Mouse (Mus musculus): ENCODE measurements around the gene Asb5. TPM values are rescaled to one million over a fixed set of nuclear protein-coding genes. Genes with fewer than 3 reads are reported as not detected.
"Not testable (repeated sequence)": the region's sequence is repeated elsewhere in the genome, so short reads cannot be mapped to it uniquely, and the experiment has no call there.

Asb5 gene
- polyA plus RNA-seq, 1 experiment from 2014 or later, result 1.4 TPM

GRCm38 (mm10) chr8:54508096-54508456, 21.3 kb upstream of the Asb5 start:
- no peaks in the 10 kb centered on the region for H3K27me3 ChIP-seq

GRCm38 (mm10) chr8:54508814-54509213, 20.6 kb upstream of the Asb5 start:
- Histone ChIP-seq H3K27ac (no peak overlapping the region), H3K9ac (no peak overlapping the region), H3K4me1 (replicated peaks) (peaks cover 38% of the 10 kb centered on the region), H3K36me3 (no peaks in the 10 kb centered on the region), H3K27me3 (no peaks in the 10 kb centered on the region), H3K4me3 (replicated peaks) (peak overlapping the region; percentile 26), H3K4me2 (peak overlapping the region; percentile 57), H3K9me3 (replicated peaks) (no peaks in the 10 kb centered on the region)
- DNase-seq, result no peak
- WGBS (ENCODE audit: insufficient replicate concordance), result 4% methylated on average over 11 of the region's 11 CpGs
- peak; percentile 6; the same call in 1 of the 2 replicates for ATAC-seq (ENCODE audit: low read depth)

More at GRCm38 (mm10) chr8:54508096-54508456, 21.3 kb upstream of the Asb5 start:
- Histone ChIP-seq H3K4me2 (no peak overlapping the region), H3K27ac (no peak overlapping the region), H3K9ac (no peak overlapping the region), H3K4me1 (replicated peaks) (peaks cover 38% of the 10 kb centered on the region), H3K4me3 (replicated peaks) (no peak overlapping the region), H3K9me3 (replicated peaks) (no peaks in the 10 kb centered on the region), H3K36me3 (no peaks in the 10 kb centered on the region)
- WGBS (ENCODE audit: insufficient replicate concordance), result 24% methylated on average over 1 of the region's 1 CpGs
- no peak for ATAC-seq (ENCODE audit: low read depth)
- DNase-seq, result no peak

DNA sequence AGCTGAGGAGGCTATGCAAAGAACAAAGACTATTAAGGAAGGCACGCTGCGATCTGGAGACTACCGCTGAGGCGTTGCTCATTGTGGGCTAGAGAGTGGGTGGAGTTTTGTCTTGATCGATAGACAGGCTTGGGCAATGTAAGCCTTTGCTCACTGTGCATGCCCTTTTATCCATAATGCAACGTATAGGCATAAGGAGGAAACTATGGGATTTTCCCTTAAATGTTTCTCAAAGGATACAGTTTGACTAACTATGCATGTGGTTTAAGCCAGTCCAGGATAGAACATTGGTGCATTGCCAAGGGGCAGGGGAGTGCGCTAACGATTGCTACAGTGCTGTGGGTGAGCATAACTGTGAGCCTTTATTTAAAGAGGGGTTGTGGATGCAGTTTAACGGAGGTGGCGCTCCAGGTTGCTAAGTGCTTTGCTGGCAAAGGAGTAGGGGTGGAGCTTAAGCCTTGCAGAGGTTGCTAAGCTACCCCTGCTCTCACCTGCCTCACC, 20.1 kb upstream of the Asb5 start:
- Histone ChIP-seq H3K27me3 (no peaks in the 10 kb centered on the region), H3K4me1 (replicated peaks) (peaks cover 38% of the 10 kb centered on the region), H3K9ac (no peak overlapping the region), H3K4me2 (peak overlapping the region; percentile 57), H3K36me3 (no peaks in the 10 kb centered on the region), H3K27ac (no peak overlapping the region), H3K4me3 (replicated peaks) (peak overlapping the region; percentile 26), H3K9me3 (replicated peaks) (no peaks in the 10 kb centered on the region)
- DNase-seq (no peak), ATAC-seq (ENCODE audit: low read depth) (peak; percentile 55)
- 13% methylated on average over 10 of the region's 10 CpGs for WGBS (ENCODE audit: insufficient replicate concordance)

DNA sequence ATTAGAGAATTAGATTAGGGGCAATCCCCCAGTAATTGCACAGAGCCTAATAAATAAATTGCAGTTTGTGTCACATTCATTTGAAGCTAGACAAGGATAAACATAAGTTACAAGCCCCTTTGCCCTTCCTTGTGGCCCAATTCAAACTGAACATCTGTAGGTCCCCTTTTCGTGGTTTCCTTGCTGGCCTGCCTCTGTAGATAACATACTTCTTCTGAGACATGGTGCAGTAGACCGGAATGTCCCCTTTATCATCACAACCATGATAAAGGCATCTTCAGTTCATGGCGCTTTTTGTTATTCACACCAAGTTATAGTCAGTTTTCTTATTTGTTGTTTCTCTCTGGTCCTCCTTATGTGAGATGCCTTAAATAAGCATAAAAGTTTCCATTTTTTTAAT, 17.6 kb upstream of the Asb5 start:
- Histone ChIP-seq H3K4me3 (replicated peaks) (no peak overlapping the region), H3K27me3 (no peaks in the 10 kb centered on the region), H3K4me1 (replicated peaks) (peaks cover 28% of the 10 kb centered on the region), H3K4me2 (no peak overlapping the region), H3K36me3 (no peaks in the 10 kb centered on the region), H3K9me3 (replicated peaks) (no peaks in the 10 kb centered on the region), H3K27ac (peak overlapping the region; percentile 31; the same call in 1 of the 2 replicates), H3K9ac (no peak overlapping the region)
- ATAC-seq (ENCODE audit: low read depth) (peak; percentile 75), DNase-seq (peak; percentile 29)
- WGBS (ENCODE audit: insufficient replicate concordance), result 11% methylated on average over 3 of the region's 3 CpGs

DNA sequence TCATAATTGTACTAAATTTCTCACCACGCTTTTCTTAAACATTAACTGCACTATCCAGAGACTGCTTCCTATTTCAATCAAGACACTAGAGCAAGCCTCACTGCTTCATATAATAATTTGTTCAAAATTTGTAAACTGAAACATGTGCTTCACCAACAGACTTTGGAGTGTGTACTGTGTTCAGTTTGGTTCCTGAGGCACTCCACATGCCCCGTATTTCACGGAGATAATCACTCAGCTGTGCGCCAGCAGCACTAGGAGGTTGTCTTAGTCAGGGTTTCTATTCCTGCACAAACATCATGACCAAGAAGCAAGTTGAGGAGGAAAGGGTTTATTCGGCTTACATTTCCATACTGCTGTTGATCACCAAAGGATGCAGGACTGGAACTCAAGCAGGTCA, 17.2 kb upstream of the Asb5 start:
- not testable (repeated sequence) for H3K36me3 ChIP-seq; DNase-seq; H3K4me2 ChIP-seq; H3K9me3 ChIP-seq (replicated peaks); H3K4me3 ChIP-seq (replicated peaks); H3K27ac ChIP-seq; H3K9ac ChIP-seq; H3K27me3 ChIP-seq
- ATAC-seq (ENCODE audit: low read depth), result peak; percentile 62
- 38% methylated on average over 5 of the region's 5 CpGs for WGBS (ENCODE audit: insufficient replicate concordance)
- H3K4me1 ChIP-seq (replicated peaks), result peaks cover 28% of the 10 kb centered on the region

GRCm38 (mm10) chr8:54518756-54519460, 10.5 kb upstream of the Asb5 start:
- Histone ChIP-seq H3K4me1 (replicated peaks) (peaks cover 22% of the 10 kb centered on the region), H3K4me2 (no peak overlapping the region), H3K4me3 (replicated peaks) (no peak overlapping the region), H3K27ac (no peak overlapping the region), H3K27me3 (no peaks in the 10 kb centered on the region), H3K9ac (no peak overlapping the region), H3K36me3 (peaks cover 30% of the 10 kb centered on the region), H3K9me3 (replicated peaks) (no peaks in the 10 kb centered on the region)
- DNase-seq (no peak), ATAC-seq (ENCODE audit: low read depth) (no peak)
- 75% methylated on average over 10 of the region's 10 CpGs for WGBS (ENCODE audit: insufficient replicate concordance)

GRCm38 (mm10) chr8:54520516-54520915, 8.9 kb upstream of the Asb5 start:
- Histone ChIP-seq H3K4me3 (replicated peaks) (no peak overlapping the region), H3K4me2 (no peak overlapping the region), H3K9me3 (replicated peaks) (no peaks in the 10 kb centered on the region), H3K36me3 (peaks cover 38% of the 10 kb centered on the region), H3K27me3 (no peaks in the 10 kb centered on the region), H3K27ac (no peak overlapping the region), H3K9ac (no peak overlapping the region), H3K4me1 (replicated peaks) (peaks cover 23% of the 10 kb centered on the region)
- WGBS (ENCODE audit: insufficient replicate concordance), result 66% methylated on average over 4 of the region's 4 CpGs
- ATAC-seq (ENCODE audit: low read depth), result no peak
- no peak for DNase-seq

- Histone ChIP-seq H3K36me3 (peaks cover 54% of the 10 kb centered on the region), H3K9ac (no peak overlapping the region), H3K4me1 (replicated peaks) (peaks cover 44% of the 10 kb centered on the region), H3K4me3 (replicated peaks) (no peak overlapping the region), H3K4me2 (no peak overlapping the region), H3K27me3 (no peaks in the 10 kb centered on the region), H3K9me3 (replicated peaks) (no peaks in the 10 kb centered on the region), H3K27ac (no peak overlapping the region)
- DNase-seq (peak; percentile 63), ATAC-seq (ENCODE audit: low read depth) (peak; percentile 65)
- WGBS (ENCODE audit: insufficient replicate concordance), result 76% methylated on average over 2 of the region's 2 CpGs
These were observed 3.8 kb upstream of the Asb5 start for GRCm38 (mm10) chr8:54525606-54526005.

DNA sequence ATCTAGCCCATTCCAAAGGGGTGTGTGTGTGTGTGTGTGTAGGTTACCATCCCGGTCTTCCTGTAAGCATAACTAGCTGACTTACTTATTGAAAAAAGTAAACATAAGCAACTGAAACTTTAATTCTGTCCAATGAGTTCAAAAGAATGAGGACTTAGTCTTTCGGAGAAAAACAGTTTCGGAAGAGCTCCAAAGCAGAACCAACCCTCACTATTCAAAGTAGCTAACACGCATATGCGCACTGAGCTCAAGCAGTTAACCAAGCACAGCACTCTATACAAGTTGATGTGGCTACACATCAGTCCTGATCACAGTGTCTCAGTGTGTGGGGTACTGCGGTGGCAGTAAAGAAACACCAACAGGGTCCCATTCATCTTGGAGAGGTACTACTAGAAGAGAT, 2.7 kb upstream of the Asb5 start:
- Histone ChIP-seq H3K9me3 (replicated peaks) (no peaks in the 10 kb centered on the region), H3K36me3 (peaks cover 43% of the 10 kb centered on the region), H3K27ac (no peak overlapping the region), H3K27me3 (no peaks in the 10 kb centered on the region), H3K9ac (no peak overlapping the region), H3K4me2 (no peak overlapping the region), H3K4me1 (replicated peaks) (peaks cover 33% of the 10 kb centered on the region), H3K4me3 (replicated peaks) (no peak overlapping the region)
- 93% methylated on average over 6 of the region's 6 CpGs for WGBS (ENCODE audit: insufficient replicate concordance)
- DNase-seq (no peak), ATAC-seq (ENCODE audit: low read depth) (no peak)

DNA sequence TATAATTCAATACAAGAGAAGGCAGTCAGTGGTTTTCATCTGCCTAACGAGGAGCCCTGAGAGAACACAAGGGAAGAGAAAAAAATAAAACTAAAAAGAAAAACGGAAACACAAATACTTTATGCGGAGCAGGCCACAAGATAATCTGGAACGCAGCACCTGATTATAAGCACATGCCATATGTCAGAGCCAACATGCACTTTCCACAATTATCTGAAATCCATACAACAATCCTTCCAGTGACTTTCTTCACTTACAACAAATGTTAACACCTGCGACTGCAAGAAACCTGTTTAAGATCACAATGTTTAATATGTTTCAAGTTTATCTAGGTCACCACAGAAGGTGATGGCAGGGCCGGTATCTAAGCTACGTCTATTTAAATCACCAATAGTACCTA, 809 bp upstream of the Asb5 start:
- H3K36me3 ChIP-seq, result peaks cover 27% of the 10 kb centered on the region
- no peak for DNase-seq
- H3K9ac ChIP-seq, result peak overlapping the region; percentile 88
- 0 out of 2 replicates have a peak overlapping the region, but pooled peaks have one; percentile 32 for H3K27ac ChIP-seq
- H3K9me3 ChIP-seq (replicated peaks), result no peaks in the 10 kb centered on the region
- WGBS (ENCODE audit: insufficient replicate concordance), result 18% methylated on average over 7 of the region's 7 CpGs
- H3K4me2 ChIP-seq, result peak overlapping the region; percentile 90
- H3K27me3 ChIP-seq, result no peaks in the 10 kb centered on the region
- peaks cover 33% of the 10 kb centered on the region for H3K4me1 ChIP-seq (replicated peaks)
- no peak for ATAC-seq (ENCODE audit: low read depth)
- peak overlapping the region; percentile 93 for H3K4me3 ChIP-seq (replicated peaks)

- Histone ChIP-seq H3K9ac (no peak overlapping the region), H3K4me2 (no peak overlapping the region), H3K9me3 (replicated peaks) (no peaks in the 10 kb centered on the region), H3K4me3 (replicated peaks) (no peak overlapping the region), H3K36me3 (no peaks in the 10 kb centered on the region), H3K27me3 (no peaks in the 10 kb centered on the region), H3K4me1 (replicated peaks) (peaks cover 4% of the 10 kb centered on the region), H3K27ac (no peak overlapping the region)
- no peak for ATAC-seq (ENCODE audit: low read depth)
- WGBS (ENCODE audit: insufficient replicate concordance), result 85% methylated on average over 5 of the region's 5 CpGs
- no peak for DNase-seq
These were observed 5.8 kb downstream of the Asb5 start for GRCm38 (mm10) chr8:54535172-54535571.

GRCm38 (mm10) chr8:54537285-54537684, 7.9 kb downstream of the Asb5 start:
- H3K9ac ChIP-seq, result no peak overlapping the region
- H3K9me3 ChIP-seq (replicated peaks), result no peaks in the 10 kb centered on the region
- ATAC-seq (ENCODE audit: low read depth) (no peak), DNase-seq (no peak)
- no peaks in the 10 kb centered on the region for H3K4me1 ChIP-seq (replicated peaks)
- WGBS (ENCODE audit: insufficient replicate concordance), result 63% methylated on average over 3 of the region's 3 CpGs
- H3K4me2 ChIP-seq, result no peak overlapping the region
- H3K4me3 ChIP-seq (replicated peaks), result no peak overlapping the region
- no peak overlapping the region for H3K27ac ChIP-seq
- no peaks in the 10 kb centered on the region for H3K27me3 ChIP-seq
- no peaks in the 10 kb centered on the region for H3K36me3 ChIP-seq
